In the genomic region with DNA sequence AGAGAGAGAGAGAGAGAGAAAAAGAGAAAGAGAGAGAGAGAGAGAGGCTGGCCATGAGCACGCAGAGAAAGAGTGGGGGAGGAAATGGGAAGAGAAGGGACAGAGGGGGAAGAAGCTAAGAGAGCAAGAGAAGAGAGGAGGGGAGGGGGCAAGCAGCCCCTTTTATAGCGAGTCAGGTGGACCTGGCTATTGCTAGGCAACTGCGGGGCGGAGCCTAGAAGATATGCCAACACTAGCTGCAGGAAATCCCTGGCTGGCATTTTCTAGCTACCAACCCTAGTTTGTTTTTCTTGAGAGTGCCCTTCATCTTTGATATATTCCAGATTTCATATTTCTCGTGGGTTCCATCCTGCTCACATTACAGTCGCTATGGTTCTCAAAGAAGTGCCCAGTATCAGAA, we compare ENCODE assay signal across 12 mouse cellular contexts. TPM values are rescaled to one million over a fixed set of nuclear protein-coding genes. Genes with fewer than 3 reads are reported as not detected.
DNase-seq lines count a peak whose midpoint lies in the region; ATAC-seq and TF ChIP-seq lines count a peak whose summit lies in the region.
"Had no signal": no experiment of that assay in that cellular context is flagged by ENCODE, and none has a peak within 500 bp of the region (broad histone marks: within the 10 kb centered on the region; RNA-seq: fewer than 3 reads in every experiment).

No protein-coding gene starts in this region.

- TF ChIP-seq CTCF in MEL (IDR thresholded peaks at IDR 0.05 in 2 of 3, conservative IDR thresholded peaks at IDR 0.05 in 1 of 3; ENCODE audit: control insufficient read depth in 1 of 3, insufficient read depth in 1 of 3, low read depth in 2 of 3, low read length in 3 of 3, poor library complexity in 1 of 3, severe bottlenecking in 1 of 3), result no peak

- no peak for TF ChIP-seq POLR2A in MEL (IDR thresholded peaks at IDR 0.05; ENCODE audit: control insufficient read depth in 1 of 2, insufficient read depth in 1 of 2, low read depth in 1 of 2, low read length in 2 of 2, poor library complexity in 1 of 2)

- DNase-seq in kidney, adult 18-20 months, result no peak
- no peak for DNase-seq in MEL (ENCODE audit: low read depth, low spot score)
- no peak for DNase-seq in embryonic facial prominence, embryonic 10.5 days (ENCODE audit: low spot score)
- no peak for DNase-seq in thymus, postnatal 36 days
- no peak for DNase-seq in gastrocnemius, adult 18-20 months (ENCODE audit: low spot score)
- DNase-seq: adrenal gland, adult 8-10 months; thymus, adult 2 months had no signal

- H3K36me3 ChIP-seq in kidney, embryonic 16.5 days (ENCODE audit: insufficient read depth, low read length), result no peaks in the 10 kb centered on the region
- H3K36me3 ChIP-seq in MEL (ENCODE audit: control insufficient read depth in 1 of 2, insufficient read depth in 2 of 2, low read length in 2 of 2), result peaks cover 0 to 17% of the 10 kb centered on the region in 2 experiments; a peak in 2 of 4 replicates
- H3K36me3 ChIP-seq in embryonic facial prominence, embryonic 10.5 days (replicated peaks), result no peaks in the 10 kb centered on the region
- no peaks in the 10 kb centered on the region for H3K36me3 ChIP-seq in liver, embryonic 16.5 days (ENCODE audit: control insufficient read depth, insufficient read depth)
- H3K36me3 ChIP-seq: G1E had no signal

- H3K9ac ChIP-seq in kidney, embryonic 16.5 days (replicated peaks; ENCODE audit: low read length), result no peak overlapping the region
- peak overlapping the region; percentile 3; the same call in 1 of the 2 replicates for H3K9ac ChIP-seq in MEL (ENCODE audit: control insufficient read depth, low read depth, low read length, poor library complexity, severe bottlenecking)
- no peak overlapping the region for H3K9ac ChIP-seq in liver, embryonic 16.5 days (ENCODE audit: low read depth, low read length)

- H3K27me3 ChIP-seq in kidney, embryonic 16.5 days (ENCODE audit: insufficient read depth, low read length), result no peaks in the 10 kb centered on the region
- H3K27me3 ChIP-seq in MEL (ENCODE audit: control insufficient read depth in 1 of 2, insufficient read depth in 2 of 2, low read length in 2 of 2), result no peaks in the 10 kb centered on the region
- H3K27me3 ChIP-seq in embryonic facial prominence, embryonic 10.5 days (replicated peaks; ENCODE audit: low read depth, poor library complexity, severe bottlenecking), result no peaks in the 10 kb centered on the region
- no peaks in the 10 kb centered on the region for H3K27me3 ChIP-seq in liver, embryonic 16.5 days (ENCODE audit: control insufficient read depth, insufficient read depth, low read depth, low read length)

- no peaks in the 10 kb centered on the region for H3K79me2 ChIP-seq in MEL (ENCODE audit: control insufficient read depth, insufficient read depth, low read length, poor library complexity)

- TF ChIP-seq EP300 in MEL (IDR thresholded peaks at IDR 0.05; ENCODE audit: low read depth in 1 of 2, low read length in 2 of 2), result no peak

- WGBS in kidney, embryonic 16.5 days, result 42% methylated on average over 6 of the region's 6 CpGs
- 40% methylated on average over 6 of the region's 6 CpGs for WGBS in embryonic facial prominence, embryonic 10.5 days
- 45% methylated on average over 6 of the region's 6 CpGs for WGBS in liver, embryonic 16.5 days (ENCODE audit: insufficient replicate concordance)

- no peak overlapping the region for H3K27ac ChIP-seq in kidney, embryonic 16.5 days (ENCODE audit: low read length)
- no peak overlapping the region for H3K27ac ChIP-seq in MEL (ENCODE audit: control insufficient read depth, low read depth, low read length)
- no peak overlapping the region for H3K27ac ChIP-seq in embryonic facial prominence, embryonic 10.5 days (replicated peaks)
- no peak overlapping the region for H3K27ac ChIP-seq in liver, embryonic 16.5 days (ENCODE audit: low read length)
- H3K27ac ChIP-seq: kidney, postnatal 0 days had no signal

- no peak for ATAC-seq in kidney, embryonic 16.5 days (ENCODE audit: low FRiP score, low TSS enrichment)
- ATAC-seq in liver, embryonic 16.5 days (ENCODE audit: low read depth), result no peak

- peaks cover 2% of the 10 kb centered on the region; the same call in 1 of the 2 replicates for H3K4me1 ChIP-seq in kidney, embryonic 16.5 days (ENCODE audit: insufficient read depth, low read length)
- H3K4me1 ChIP-seq in MEL (ENCODE audit: control insufficient read depth in 1 of 2, insufficient read depth in 2 of 2, low read length in 2 of 2), result peaks cover 5 to 25% of the 10 kb centered on the region in 2 experiments
- peaks cover 34% of the 10 kb centered on the region for H3K4me1 ChIP-seq in embryonic facial prominence, embryonic 10.5 days
- H3K4me1 ChIP-seq in liver, embryonic 16.5 days (ENCODE audit: control insufficient read depth, low read depth, low read length), result peaks cover 10% of the 10 kb centered on the region

- no peaks in the 10 kb centered on the region for H3K9me3 ChIP-seq in kidney, embryonic 16.5 days (ENCODE audit: low read length)
- no peaks in the 10 kb centered on the region for H3K9me3 ChIP-seq in MEL (replicated peaks; ENCODE audit: insufficient read depth, low read length)
- H3K9me3 ChIP-seq in embryonic facial prominence, embryonic 10.5 days, result no peaks in the 10 kb centered on the region
- no peaks in the 10 kb centered on the region for H3K9me3 ChIP-seq in liver, embryonic 16.5 days (replicated peaks; ENCODE audit: control insufficient read depth, low read length)

- H3K4me3 ChIP-seq in kidney, embryonic 16.5 days (ENCODE audit: low read length), result no peak overlapping the region
- peak overlapping the region; percentile 34 to 45; a peak in 3 of 4 replicates for H3K4me3 ChIP-seq in MEL (ENCODE audit: control insufficient read depth in 1 of 2, insufficient read depth in 1 of 2, low read depth in 2 of 2, low read length in 2 of 2)
- peak overlapping the region; percentile 39; the same call in 1 of the 2 replicates for H3K4me3 ChIP-seq in embryonic facial prominence, embryonic 10.5 days
- H3K4me3 ChIP-seq in liver, embryonic 16.5 days (ENCODE audit: low read depth, low read length), result no peak overlapping the region

- TF ChIP-seq RAD21 in MEL (IDR thresholded peaks at IDR 0.05; ENCODE audit: low read depth, low read length), result no peak

- H3K4me2 ChIP-seq in kidney, embryonic 16.5 days (replicated peaks; ENCODE audit: low read depth, low read length), result peak overlapping the region; percentile 38; the same call in 1 of the 2 replicates
- peak overlapping the region; percentile 23; the same call in 1 of the 2 replicates for H3K4me2 ChIP-seq in liver, embryonic 16.5 days (ENCODE audit: low read depth, low read length)

TF ChIP-seq in MEL, 35 proteins besides CTCF, POLR2A, EP300 and RAD21:
- TF ChIP-seq SMC3 (IDR thresholded peaks at IDR 0.05; ENCODE audit: low read depth, low read length) (no peak), NELFE (IDR thresholded peaks at IDR 0.05; ENCODE audit: low read depth, low read length) (no peak), JUND (IDR thresholded peaks at IDR 0.05; ENCODE audit: low read depth, low read length) (peak; percentile 84; the same call in 1 of the 2 replicates), MAFK (IDR thresholded peaks at IDR 0.05; ENCODE audit: borderline replicate concordance, low read depth, low read length) (no peak), USF1 (IDR thresholded peaks at IDR 0.05; ENCODE audit: low read depth, low read length) (no peak)

RNA-seq across cellular contexts. Expression of a gene that starts 19.4 kb away (rescaled TPM):
- polyA plus RNA-seq in kidney, embryonic 16.5 days (2015; fragmentation: Nextera tagmentation; extraction: Ambion mirVana), result 0.45 and 0.62 TPM in 2 replicates
- 1.2 and 1.6 TPM in 2 replicates for total RNA-seq in MEL (2012; rRNA removed)
- polyA plus RNA-seq in MEL (2012; ENCODE audit: insufficient read depth in 1 of 2, insufficient read length in 2 of 2, low read depth in 1 of 2, low replicate concordance in 2 of 2, missing spikeins in 1 of 2), result under 1 TPM in 1 of 2 experiments, not detected in 1; 0.70 TPM
- 0.22 and 0.33 TPM in 2 replicates for polyA plus RNA-seq in embryonic facial prominence, embryonic 10.5 days (2016; fragmentation: Nextera tagmentation; extraction: Ambion mirVana)
- 5.6 and 5.8 TPM in 2 replicates for polyA plus RNA-seq in liver, embryonic 16.5 days (2015; fragmentation: Nextera tagmentation; extraction: Ambion mirVana)
- under 1 TPM in 1 of 2 experiments, not detected in 1; 0.12 TPM for total RNA-seq in gastrocnemius, adult 18-20 months (2021)
- total RNA-seq: G1E had no signal
- polyA plus RNA-seq: G1E had no signal

RNA-seq across cellular contexts. Expression of a gene that starts 32.8 kb away (rescaled TPM):
- polyA plus RNA-seq in kidney, embryonic 16.5 days (2015; fragmentation: Nextera tagmentation; extraction: Ambion mirVana), result 0.04 and 0.14 TPM in 2 replicates
- 0.92 and 1.5 TPM in 2 replicates for total RNA-seq in MEL (2012; rRNA removed)
- polyA plus RNA-seq in MEL (2012; ENCODE audit: insufficient read depth in 1 of 2, insufficient read length in 2 of 2, low read depth in 1 of 2, low replicate concordance in 2 of 2, missing spikeins in 1 of 2), result under 1 TPM in 1 of 2 experiments, not detected in 1; 0.86 TPM
- polyA plus RNA-seq in embryonic facial prominence, embryonic 10.5 days (2016; fragmentation: Nextera tagmentation; extraction: Ambion mirVana), result not detected in 2 replicates
- polyA plus RNA-seq in liver, embryonic 16.5 days (2015; fragmentation: Nextera tagmentation; extraction: Ambion mirVana), result not detected in 2 replicates
- total RNA-seq in gastrocnemius, adult 18-20 months (2021), result under 1 TPM; 0.16 to 0.24 TPM
- total RNA-seq: granulocyte monocyte progenitor cell, adult 5-6 weeks had no signal
- polyA plus RNA-seq: kidney, postnatal 0 days had no signal

RNA-seq across cellular contexts. Expression of a gene that starts 42.8 kb away (rescaled TPM):
- 1.6 and 1.8 TPM in 2 replicates for polyA plus RNA-seq in kidney, embryonic 16.5 days (2015; fragmentation: Nextera tagmentation; extraction: Ambion mirVana)
- total RNA-seq in MEL (2012; rRNA removed), result 8.2 and 8.7 TPM in 2 replicates
- polyA plus RNA-seq in MEL (2012; ENCODE audit: insufficient read depth in 1 of 2, insufficient read length in 2 of 2, low read depth in 1 of 2, low replicate concordance in 2 of 2, missing spikeins in 1 of 2), result 1 to 10 TPM in 1 of 2 experiments, not detected in 1; 5.6 TPM
- 2.6 and 3.1 TPM in 2 replicates for polyA plus RNA-seq in embryonic facial prominence, embryonic 10.5 days (2016; fragmentation: Nextera tagmentation; extraction: Ambion mirVana)
- polyA plus RNA-seq in liver, embryonic 16.5 days (2015; fragmentation: Nextera tagmentation; extraction: Ambion mirVana), result 0.58 and 0.63 TPM in 2 replicates
- total RNA-seq in gastrocnemius, adult 18-20 months (2021), result 1 to 10 TPM; 4.7 to 5.2 TPM

Comparison
In these comparisons a context has a peak if more than half of its experiments do, and no peak if none do; other contexts are left out.
1. H3K4me3 ChIP-seq: peak in MEL (2 of 2) and embryonic facial prominence, embryonic 10.5 days (single experiment); none in kidney, embryonic 16.5 days (single experiment) and liver, embryonic 16.5 days (single experiment).